Mouse (Mus musculus) layer of hippocampus, postnatal 25 days (tissue): ENCODE results near the gene Nrm. TPM values are rescaled to one million over a fixed set of nuclear protein-coding genes. Genes with fewer than 3 reads are reported as not detected.

Experiments used
- DNase-seq, 2 experiments: peaks; one replicate each; pipeline ENCODE4 v3.0.0; 2022; ENCODE audit warnings: mixed read lengths in 2 of 2, low spot score in 1 of 2; ENCODE audit errors: extremely low spot score in 1 of 2
- total RNA-seq, 2 experiments: library from RNA; stranded (reverse); gene quantifications; 2 replicates each; pipeline ENCODE4 v1.2.3; 2021

Nrm gene
- total RNA-seq, 2 experiments from 2014 or later: 2.1 to 3.5 TPM

DNA sequence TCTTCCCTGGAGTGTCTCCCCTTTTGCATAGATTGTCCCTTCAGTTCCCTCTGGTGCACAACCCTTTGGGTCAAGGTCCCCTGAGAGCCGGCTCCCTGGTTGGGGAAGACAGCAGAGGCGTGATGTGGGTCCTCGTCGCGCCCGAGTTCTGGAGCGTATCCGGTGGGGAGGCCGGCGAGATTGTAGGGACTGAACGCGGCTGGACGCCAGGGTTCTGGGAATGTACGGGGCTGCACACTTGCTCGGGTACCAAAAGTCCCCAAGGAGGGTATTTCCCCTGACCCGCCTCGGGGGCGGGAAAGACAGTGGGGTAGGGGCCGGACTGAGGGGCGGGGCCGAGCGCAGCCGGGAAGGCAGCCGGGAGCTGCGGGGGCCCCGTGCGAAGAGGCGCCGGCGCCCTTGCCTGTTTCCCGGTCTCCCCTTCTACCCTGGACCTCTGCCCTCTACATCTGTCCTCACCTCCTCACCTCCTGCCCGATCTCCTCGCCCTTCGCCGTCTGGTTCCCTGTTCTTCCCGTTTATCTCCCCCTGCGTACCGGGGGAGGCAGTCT lies 5.2 kb downstream of the Nrm start:
- peak in 1 of 2 experiments; percentile 26 for DNase-seq

DNA sequence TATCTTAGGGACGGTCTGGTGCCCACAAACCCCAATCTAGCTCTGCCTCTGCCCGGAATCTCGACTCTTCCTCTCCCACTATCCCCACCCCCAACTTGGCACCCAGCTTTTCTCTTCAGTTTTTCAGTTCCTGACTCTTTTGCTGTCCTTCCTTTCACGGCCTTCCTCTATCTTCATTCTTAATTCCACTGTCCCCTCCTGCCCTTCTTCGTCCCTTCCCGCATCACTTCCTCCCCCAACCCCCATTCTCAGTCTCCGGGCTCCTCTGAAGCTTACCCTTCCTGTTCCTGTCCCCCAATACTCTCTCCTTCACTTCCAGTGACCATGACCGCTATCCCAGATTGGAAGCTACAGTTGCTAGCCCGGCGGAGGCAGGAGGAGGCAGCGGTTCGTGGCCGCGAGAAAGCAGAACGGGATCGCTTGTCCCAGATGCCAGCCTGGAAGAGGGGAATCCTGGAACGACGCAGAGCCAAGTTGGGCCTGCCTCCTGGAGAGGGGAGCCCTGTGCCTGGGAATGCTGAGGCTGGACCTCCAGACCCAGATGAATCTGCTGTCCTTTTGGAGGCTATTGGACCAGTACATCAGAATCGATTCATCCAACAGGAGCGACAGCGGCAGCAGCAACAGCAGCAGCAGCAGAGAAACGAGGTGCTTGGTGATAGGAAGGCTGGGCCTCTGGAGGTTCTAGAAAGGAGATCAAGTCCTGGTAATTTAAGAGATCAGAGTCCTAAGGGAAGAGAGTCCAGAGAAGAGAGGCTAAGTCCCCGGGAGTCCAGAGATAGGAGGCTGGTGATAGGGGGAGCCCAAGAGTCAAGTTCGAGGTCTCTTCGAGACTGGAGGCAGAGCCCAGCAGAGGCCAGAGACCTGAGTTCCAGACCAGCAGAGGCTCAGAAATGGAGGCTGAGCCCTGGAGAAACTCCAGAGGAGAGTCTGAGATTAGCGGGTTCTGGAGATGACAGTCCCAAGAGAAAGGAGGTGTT lies 6.1 kb downstream of the Nrm start:
- DNase-seq: no peak

DNA sequence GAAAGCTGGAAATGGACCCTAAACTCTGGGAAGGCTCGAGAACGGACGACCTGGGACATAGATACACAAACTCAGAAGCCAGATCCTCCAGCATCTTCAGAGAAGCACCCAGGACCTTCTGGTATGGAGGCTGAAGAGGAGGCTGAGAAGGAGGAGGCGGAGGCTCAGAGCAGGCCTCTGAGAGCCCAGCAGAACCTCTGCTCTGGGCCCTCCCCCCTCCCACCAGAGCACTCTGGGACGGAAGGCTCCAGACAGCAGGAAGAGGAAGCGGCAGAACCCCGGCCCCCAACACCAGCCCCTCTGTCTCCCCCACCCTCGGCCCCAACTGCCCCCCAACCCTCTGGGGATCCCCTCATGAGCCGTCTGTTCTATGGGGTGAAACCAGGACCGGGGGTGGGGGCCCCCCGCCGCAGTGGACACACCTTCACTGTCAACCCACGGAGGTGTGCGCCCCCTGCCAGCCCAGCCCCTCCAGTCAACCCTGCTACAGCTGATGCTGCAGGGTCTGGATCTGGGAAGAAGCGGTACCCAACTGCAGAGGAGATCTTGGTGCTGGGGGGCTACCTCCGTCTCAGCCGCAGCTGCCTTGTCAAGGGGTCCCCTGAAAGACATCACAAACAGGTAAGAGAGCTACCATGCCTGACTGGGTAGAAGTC lies 7.2 kb downstream of the Nrm start:
- no peak for DNase-seq

DNA sequence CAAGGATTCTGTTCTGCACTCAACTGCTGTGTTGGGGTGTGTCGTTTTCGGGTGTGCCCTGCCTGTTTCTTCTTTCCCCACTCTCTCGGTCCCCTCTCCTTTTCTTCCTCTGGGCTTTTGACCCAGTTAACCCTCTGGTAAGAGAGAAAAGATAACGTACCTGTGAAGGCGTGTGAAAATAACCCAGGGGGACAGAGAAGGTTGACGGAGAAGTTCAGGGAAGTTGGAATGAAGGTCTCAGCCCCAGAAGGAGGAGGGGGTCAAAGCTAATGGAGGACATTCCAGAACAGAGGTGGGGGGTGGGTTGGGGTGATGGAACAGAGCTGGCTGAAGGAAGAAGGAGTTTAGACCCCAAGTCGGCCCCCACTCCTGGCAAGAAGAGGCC lies 7.8 kb downstream of the Nrm start:
- DNase-seq: no peak

DNA sequence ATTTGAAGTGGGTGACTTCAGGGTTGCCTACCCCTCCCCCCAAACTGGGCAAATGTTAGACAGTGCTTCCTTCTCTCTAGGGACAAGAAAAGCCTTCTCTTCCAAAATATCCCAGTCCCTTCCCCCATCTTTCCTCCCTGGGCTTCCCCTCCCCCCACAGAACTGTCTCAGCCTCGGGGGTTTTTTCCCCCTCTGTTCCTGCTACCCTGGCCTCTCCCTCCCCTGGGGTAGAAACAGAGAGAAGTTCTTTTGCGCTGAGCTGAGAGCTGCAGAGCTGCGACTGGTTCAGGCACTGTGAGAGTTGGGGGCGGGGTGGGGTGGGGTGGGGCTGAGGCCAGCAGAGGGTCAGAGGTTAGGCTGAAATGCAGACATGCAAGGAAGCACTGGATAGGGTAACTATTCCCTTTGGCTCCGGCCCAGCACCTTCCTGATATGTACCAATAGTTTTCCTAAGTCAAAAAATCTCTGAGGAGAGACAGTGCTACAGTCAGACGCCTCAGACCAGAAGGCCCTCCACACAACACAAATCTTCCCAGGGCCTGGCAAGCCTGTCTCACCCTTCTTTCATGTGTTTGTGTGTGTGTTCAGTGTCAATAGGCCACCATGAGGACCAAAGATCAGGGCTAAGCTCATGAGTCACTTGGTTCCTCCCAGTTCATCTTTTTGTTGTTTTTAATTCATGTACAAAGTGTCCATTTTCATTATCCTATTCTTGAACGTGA lies 8.4 kb downstream of the Nrm start:
- DNase-seq: no peak

DNA sequence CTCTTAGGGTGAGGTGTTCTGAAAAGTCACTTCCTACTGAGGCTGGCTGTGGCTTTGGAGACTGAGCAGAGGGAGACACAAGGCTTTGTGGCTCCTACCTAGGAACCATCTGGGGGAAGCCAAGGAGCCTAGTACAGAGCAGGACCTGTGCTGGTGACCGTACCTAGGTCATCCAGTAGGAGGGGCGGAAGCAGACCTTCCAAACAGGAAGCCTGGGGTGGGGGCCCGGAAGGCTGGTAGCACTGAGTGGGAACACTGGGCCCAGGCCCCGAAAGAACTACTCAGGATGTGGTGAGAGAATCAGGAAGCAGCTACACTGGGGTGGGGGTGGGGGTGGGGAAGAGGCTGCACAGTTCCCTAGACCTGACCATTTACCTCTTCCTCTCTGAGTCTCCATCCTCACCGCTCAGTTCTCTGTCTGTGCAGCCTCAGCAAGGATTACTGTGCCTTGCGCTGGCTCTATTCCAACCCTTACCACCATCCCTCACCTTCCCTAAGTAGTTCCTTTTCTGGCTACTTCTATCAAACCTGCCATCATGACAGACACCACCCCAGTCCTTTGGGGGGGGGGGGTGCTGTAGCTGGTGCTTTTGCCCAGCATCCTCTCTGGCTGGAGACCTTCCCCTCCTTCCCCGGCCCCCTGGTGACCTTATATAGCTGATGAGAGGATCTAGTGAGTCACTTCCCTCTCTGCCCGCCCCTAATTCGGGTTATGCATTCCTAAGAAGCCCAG lies 9.2 kb downstream of the Nrm start:
- DNase-seq: no peak

DNA sequence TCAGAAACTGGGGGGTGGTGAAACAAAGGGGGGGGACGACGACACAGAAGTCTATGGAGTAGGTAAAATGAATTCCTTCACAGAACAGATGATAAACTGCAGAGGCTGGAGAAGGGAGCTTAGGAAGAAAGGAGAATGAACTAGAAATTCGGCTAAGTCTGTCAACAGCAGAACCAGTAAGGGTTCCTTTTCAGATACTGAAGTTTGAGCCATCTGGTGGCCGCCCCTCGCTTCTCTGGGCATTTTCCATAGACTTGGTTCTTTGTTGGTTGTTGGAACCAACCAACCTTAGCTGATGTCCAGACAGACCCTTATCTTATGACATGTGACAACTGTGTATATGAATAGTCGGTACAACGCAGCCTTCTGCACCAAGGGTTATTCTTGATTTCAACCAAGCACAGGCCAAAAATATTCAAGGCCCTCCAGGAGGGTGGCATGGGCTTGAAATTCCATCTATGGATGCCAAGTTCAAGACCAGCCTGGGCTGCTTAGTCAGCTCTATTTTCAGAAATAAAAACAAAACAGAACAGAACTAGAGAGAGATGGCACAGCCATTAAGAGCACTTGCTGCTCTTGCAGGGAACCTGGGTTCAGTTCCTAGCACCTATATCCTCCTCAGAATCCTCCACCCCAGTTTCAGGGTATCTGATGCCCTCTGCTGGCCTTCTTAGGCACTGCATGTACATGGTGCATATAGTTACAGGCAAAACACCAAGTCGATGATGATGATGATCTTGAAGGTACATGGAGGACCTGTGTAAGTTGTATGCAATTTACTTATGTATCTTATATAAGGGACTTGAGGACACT lies 10.0 kb downstream of the Nrm start:
- no peak for DNase-seq

DNA sequence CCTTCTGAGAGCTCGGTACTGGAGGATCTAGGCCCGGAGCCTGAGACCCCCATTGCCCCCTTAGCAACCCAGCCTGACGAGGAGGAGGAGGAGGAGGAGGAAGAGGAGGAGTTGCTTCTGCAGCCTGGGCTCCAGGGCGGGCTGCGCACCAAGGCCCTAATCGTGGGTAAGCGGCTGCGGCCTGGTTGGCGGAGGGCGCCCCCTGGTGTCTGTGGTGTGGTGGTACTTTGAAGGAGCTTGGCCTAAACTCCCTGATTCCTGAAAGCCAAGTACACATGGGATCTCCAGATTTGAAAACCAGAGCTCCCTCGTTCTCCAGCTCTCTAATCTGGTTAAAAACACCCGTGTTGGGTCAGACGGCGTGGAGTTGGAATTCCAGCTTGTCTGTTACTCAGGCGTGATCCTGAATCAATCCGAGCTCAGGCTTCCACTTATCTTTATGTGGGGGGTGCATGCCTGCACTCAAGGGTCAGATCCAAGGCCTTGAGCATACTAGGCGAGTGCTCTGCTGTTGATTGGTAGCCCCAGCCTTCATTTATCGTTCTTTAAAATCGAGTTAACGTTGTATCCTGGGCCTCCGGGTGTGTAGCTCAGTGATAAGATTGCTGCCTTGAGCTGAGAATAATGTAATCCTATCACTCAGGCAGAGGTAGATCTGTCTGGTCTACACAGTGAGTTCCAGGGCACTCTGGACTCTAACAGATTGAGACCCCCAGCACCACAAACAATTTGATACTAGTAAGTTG lies 12.8 kb downstream of the Nrm start:
- peak; percentile 89 to 95 for DNase-seq

DNA sequence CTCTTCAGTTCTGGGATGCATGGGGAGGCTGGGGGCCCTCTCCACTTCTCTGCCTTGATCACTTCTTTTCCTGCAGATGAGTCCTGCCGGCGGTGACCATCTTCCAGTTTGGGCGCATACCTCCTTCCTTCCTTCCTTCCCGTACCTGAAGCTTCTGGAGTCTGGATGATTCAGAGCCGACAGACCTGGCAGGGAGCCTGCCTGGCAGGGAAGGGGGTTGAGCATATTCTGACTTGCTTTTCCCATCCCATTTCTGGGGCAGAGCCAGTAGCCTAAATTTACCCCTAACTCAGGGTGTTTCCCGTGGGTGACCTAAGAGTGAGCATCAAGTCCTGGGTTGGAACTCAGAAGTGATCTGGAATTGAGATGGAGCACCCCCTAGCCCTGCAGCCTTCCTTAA lies 13.6 kb downstream of the Nrm start:
- no peak for DNase-seq

DNA sequence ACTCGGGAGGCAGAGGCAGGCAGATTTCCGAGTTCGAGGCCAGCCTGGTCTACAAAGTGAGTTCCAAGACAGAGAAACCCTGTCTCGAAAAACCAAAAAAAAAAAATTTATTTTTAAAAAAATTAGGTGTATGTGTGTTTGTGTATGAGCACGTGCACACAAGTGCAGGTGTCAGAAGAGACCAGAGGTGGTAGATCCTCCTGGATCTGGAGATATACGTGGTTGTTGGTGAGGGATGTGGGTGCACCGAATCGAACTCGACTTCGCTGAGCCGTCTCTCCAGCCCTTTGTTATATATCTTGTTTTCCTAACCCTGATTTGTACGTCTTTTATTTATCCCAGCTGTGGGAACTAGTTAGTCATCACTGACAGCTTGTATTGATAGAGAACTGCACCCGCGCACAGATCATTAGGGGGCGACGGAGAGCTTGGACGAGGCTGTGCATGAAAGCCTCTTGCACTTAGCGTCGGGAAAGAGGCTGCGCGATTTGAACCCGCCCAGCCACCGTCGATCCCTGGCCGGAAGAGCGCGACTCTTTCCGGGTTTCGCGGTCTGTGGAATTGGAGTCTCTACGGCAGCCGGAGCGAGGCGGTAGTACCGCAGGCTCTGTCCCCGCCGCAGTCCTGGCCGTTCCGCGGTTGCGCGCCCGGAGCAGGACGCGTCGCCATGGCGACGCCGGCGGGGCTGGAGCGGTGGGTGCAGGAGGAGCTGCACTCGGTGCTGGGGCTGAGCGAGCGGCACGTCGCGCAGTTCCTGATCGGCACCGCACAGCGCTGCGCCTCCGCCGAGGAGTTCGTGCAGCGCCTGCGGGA lies 18.3 kb downstream of the Nrm start, which contains the start of gene Dhx16:
Dhx16 (plus strand) TSS at position 575 of the 813 bp plus-strand sequence.
- peak; percentile 86 to 95 for DNase-seq

DNA sequence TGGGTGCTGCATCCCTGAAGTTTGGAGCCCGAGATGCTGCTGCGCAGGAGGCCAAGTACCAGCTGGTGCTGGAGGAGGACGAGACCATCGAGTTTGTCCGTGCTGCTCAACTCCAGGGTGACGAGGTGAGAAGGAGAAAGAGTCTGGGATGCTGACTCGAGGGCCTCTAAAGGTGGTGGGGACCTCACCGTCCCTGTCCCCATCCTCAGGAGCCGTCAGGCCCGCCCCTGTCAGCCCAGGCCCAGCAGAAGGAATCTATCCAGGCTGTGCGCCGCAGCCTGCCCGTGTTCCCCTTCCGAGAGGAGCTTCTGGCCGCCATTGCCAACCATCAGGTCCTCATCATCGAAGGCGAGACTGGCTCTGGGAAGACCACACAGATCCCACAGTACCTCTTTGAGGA lies 21.8 kb downstream of the Nrm start:
- no peak for DNase-seq

DNA sequence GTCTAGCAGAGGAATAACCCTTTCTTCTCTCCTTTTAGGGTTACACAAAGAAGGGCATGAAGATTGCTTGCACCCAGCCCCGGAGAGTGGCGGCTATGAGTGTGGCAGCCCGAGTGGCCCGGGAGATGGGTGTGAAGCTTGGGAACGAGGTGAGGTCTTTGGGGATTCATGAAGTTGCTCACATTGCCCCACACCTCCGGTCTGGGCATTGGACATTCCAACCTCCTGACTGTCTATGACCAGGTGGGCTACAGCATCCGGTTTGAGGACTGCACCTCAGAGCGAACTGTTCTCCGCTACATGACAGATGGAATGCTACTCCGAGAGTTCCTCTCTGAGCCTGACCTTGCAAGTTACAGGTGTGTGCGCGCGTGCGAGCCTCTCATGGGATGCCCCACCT lies 22.7 kb downstream of the Nrm start:
- no peak for DNase-seq

DNA sequence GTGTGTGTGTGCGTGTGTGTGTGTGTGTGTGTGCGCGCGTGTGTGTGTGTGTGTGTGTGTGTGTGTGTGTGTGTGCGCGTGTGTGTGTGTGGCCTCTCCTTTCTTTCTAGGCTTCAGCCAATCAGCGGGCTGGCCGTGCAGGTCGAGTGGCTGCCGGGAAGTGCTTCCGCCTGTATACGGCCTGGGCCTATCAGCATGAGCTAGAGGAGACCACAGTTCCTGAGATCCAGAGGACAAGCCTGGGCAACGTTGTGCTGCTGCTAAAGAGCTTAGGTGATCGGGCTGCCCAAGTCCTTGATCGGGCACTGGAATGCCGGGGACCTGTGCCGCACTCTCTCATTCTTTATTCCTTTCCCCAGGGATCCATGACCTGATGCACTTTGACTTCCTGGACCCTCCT lies 26.6 kb downstream of the Nrm start:
- no peak for DNase-seq

DNA sequence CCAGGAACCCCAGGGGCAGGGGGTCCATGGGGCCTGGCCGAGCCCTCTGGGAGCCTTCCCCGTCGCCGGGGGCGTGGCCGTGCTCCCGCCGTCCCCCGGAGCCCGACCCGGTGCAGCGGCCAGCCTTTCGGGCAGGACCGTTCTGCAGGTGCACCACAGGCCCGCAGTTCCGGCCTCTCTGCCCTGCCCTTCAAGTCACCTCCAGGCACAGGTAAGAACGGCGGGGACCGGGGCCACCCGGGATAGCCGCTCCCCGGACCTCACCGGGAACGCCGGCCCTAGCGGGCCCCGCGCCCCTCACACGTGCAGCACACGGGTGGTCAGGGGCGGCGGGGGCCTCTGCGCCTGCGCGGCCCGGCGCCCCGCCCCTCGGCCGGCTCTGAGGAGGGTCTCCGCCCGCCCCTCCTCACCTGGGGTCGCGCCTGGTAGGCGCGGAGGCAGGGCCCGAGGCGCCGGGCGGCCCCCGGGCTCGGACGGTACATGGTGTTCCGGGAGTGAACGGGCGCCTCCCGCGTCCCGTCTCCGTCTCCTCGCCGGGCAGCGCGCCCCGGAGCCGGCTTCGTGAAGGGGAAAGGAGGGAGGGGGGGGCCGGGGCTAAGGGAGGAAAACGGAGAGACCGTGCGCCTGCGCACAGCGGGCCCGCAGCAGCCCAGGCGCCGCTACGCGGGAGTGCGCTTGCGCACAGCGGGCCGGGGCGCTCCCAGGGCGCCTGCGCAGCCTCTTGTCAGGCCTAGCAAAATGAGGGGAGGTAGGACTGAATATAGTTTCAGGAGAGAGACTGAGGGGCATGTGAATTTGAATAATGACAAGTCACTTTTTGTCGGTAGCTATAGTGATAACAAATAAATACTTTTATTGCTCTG lies 35.9 kb downstream of the Nrm start, which contains the start of gene 2310061I04Rik:
2310061I04Rik (minus strand) TSS at position 651 of the 863 bp plus-strand sequence.
- DNase-seq: peak; percentile 82 to 87

DNA sequence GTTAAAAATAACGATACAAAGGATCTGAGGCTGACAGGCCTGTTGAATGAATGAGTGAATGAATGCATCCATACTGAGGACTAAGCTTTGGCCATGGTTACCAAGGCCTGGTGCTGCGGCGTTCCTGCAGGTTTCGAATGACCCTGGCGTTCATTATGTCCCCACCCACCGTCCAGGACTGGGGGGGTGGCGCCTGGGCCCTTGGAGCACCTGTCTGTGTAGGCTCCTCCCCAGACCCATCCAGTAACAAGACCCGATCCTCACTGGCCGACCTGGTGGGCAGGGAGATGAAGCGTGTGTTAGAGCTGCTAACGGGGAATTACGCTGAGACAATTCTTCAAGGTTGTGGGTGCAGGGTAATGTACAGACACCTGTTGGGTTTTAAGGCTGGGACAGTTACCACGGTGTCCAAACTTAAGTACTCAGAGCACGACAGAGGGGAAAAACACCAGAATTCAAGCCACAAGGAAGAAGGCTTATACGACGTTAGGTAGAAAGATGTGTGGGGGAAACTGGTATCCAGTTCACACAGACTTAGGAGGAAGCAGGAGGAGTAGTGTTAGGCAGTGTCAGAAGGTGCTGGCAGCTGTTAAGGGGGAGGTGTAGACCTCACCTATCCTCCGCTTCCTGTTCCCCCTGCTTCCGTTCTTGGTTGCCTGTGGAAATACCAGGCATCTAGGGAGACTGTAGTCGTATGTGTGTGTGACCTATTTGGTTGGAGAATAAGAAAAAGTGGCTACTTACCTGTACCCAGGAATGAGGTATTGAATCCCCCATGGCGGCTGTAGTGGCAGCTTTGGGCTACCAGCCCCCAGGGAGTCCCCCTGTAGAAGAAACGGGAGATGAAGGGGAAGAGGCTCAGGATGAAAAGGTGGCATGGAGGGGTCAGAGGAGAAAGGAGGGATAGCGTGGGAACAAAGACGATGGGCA lies 36.8 kb downstream of the Nrm start:
- DNase-seq: no peak

DNA sequence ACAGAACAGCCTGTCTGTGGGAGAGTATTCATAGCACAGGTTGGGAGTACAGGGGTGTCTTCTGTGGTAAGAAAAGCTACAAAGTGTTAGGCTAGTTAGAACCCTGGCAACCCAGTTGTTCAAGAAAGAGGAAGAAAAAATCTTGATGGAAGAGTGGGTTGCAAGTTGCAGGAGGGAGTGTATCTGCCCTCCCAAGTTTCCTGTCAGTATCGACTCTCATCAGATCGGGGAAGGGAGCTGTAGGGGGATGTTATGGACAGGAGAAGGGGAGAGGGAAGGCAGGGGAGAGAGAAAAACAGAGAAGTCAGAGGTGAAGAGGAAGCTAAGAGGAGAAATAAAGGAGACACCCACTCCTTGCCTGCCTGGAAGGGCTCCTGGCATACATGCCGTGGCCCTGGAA lies 39.5 kb downstream of the Nrm start:
- no peak for DNase-seq
